ENCODE assay signal across 20 mouse cellular contexts in the genomic region with DNA sequence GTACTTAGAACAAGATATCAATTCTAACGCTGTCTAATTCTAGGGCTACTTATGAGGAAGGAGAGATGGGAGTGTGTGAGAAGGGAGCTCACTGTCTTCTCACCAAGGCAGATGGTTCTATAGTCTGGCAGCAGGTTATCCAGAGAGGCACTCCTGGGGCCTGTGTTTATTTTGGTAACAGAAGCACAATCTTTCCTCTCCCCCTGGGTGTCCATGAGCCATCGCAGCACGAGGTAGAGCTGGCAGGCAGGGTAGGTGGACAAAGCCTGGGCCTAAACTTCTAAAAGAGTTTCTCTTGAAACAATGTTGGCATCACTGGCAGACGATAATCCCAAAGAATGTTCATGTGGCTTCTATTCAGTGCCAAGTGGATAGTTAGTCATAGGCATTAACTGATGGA. TPM values are rescaled to one million over a fixed set of nuclear protein-coding genes. Genes with fewer than 3 reads are reported as not detected.
DNase-seq lines count a peak whose midpoint lies in the region; ATAC-seq and TF ChIP-seq lines count a peak whose summit lies in the region.
"Had no signal": no experiment of that assay in that cellular context is flagged by ENCODE, and none has a peak within 500 bp of the region (broad histone marks: within the 10 kb centered on the region; RNA-seq: fewer than 3 reads in every experiment).

No protein-coding gene starts in this region.

- no peak overlapping the region for H3K4me3 ChIP-seq in heart, postnatal 0 days (ENCODE audit: low read depth, low read length)
- H3K4me3 ChIP-seq in layer of hippocampus, adult 2 months = no peak overlapping the region
- no peak overlapping the region for H3K4me3 ChIP-seq in liver, embryonic 12.5 days
- H3K4me3 ChIP-seq: embryonic facial prominence, embryonic 15.5 days; forebrain, embryonic 12.5 days; hindbrain, embryonic 13.5 days; intestine, embryonic 15.5 days; limb, embryonic 15.5 days; neural tube, embryonic 12.5 days had no signal

- H3K27ac ChIP-seq in heart, postnatal 0 days (ENCODE audit: low read depth) = peak overlapping the region; percentile 88
- H3K27ac ChIP-seq in layer of hippocampus, adult 2 months = no peak overlapping the region
- no peak overlapping the region for H3K27ac ChIP-seq in liver, embryonic 12.5 days
- H3K27ac ChIP-seq: embryonic facial prominence, embryonic 15.5 days; forebrain, embryonic 12.5 days; hindbrain, embryonic 13.5 days; intestine, embryonic 15.5 days; limb, embryonic 15.5 days; neural tube, embryonic 12.5 days had no signal

- H3K9ac ChIP-seq in heart, postnatal 0 days (replicated peaks; ENCODE audit: low read depth, low read length) = no peak overlapping the region
- H3K9ac ChIP-seq in liver, embryonic 12.5 days = no peak overlapping the region
- H3K9ac ChIP-seq: embryonic facial prominence, embryonic 15.5 days; forebrain, embryonic 12.5 days; hindbrain, embryonic 13.5 days; intestine, embryonic 15.5 days; limb, embryonic 15.5 days; neural tube, embryonic 12.5 days had no signal

- H3K9me3 ChIP-seq in heart, postnatal 0 days (replicated peaks; ENCODE audit: control insufficient read depth, low read length) = no peaks in the 10 kb centered on the region
- H3K9me3 ChIP-seq in liver, embryonic 12.5 days (replicated peaks) = no peaks in the 10 kb centered on the region
- H3K9me3 ChIP-seq: embryonic facial prominence, embryonic 15.5 days; forebrain, embryonic 12.5 days; hindbrain, embryonic 13.5 days; intestine, embryonic 15.5 days; limb, embryonic 15.5 days; neural tube, embryonic 12.5 days had no signal

- TF ChIP-seq CTCF in heart, postnatal 0 days (IDR thresholded peaks at IDR 0.05; ENCODE audit: low read depth) = no peak
- no peak for TF ChIP-seq CTCF in layer of hippocampus, adult 2 months (conservative IDR thresholded peaks at IDR 0.05)

- H3K4me2 ChIP-seq in heart, postnatal 0 days (ENCODE audit: low read depth, low read length) = no peak overlapping the region
- H3K4me2 ChIP-seq in liver, embryonic 12.5 days = no peak overlapping the region
- H3K4me2 ChIP-seq: embryonic facial prominence, embryonic 15.5 days; forebrain, embryonic 12.5 days; hindbrain, embryonic 13.5 days; intestine, embryonic 15.5 days; limb, embryonic 15.5 days; neural tube, embryonic 12.5 days had no signal

- H3K4me1 ChIP-seq in heart, postnatal 0 days (ENCODE audit: control insufficient read depth, insufficient read depth) = peaks cover 26% of the 10 kb centered on the region
- H3K4me1 ChIP-seq in liver, embryonic 12.5 days = peaks cover 5% of the 10 kb centered on the region
- H3K4me1 ChIP-seq: embryonic facial prominence, embryonic 15.5 days; hindbrain, embryonic 13.5 days; intestine, embryonic 15.5 days; limb, embryonic 15.5 days; neural tube, embryonic 12.5 days had no signal

- WGBS in heart, postnatal 0 days = 26% methylated on average over 4 of the region's 4 CpGs
- 59% methylated on average over 4 of the region's 4 CpGs for WGBS in liver, embryonic 12.5 days (ENCODE audit: insufficient replicate concordance)

- peak; percentile 42 for DNase-seq in brain, adult 2 months (ENCODE audit: low read depth, low spot score)
- DNase-seq in cerebellum, postnatal 10 days = peak; percentile 29 to 34
- peak; percentile 25 for DNase-seq in heart, adult 9 months (ENCODE audit: low spot score in 2 of 2)
- peak; percentile 77 for DNase-seq in heart, postnatal 0 days (ENCODE audit: low spot score)
- no peak for DNase-seq in frontal cortex, postnatal 25 days (ENCODE audit: low spot score in 2 of 2)
- DNase-seq in left cerebral cortex, adult 18-20 months (ENCODE audit: low spot score in 2 of 2) = no peak
- DNase-seq in layer of hippocampus, adult 2 months (ENCODE audit: low spot score in 2 of 2) = no peak
- DNase-seq: adrenal gland, postnatal 14 days; gastrocnemius, postnatal 36 days; lung, adult 18-20 months; right cerebral cortex, postnatal 14 days; thymus, postnatal 36 days had no signal

- peak; percentile 73 for TF ChIP-seq EP300 in heart, postnatal 0 days (IDR thresholded peaks at IDR 0.05; ENCODE audit: low read depth)

- ATAC-seq in heart, postnatal 0 days (ENCODE audit: insufficient read depth, low read depth) = peak; percentile 87
- no peak for ATAC-seq in liver, embryonic 12.5 days
- ATAC-seq: intestine, embryonic 15.5 days had no signal

- no peaks in the 10 kb centered on the region for H3K36me3 ChIP-seq in heart, postnatal 0 days (replicated peaks; ENCODE audit: control insufficient read depth, insufficient read depth, low read length)
- no peaks in the 10 kb centered on the region for H3K36me3 ChIP-seq in liver, embryonic 12.5 days
- H3K36me3 ChIP-seq: embryonic facial prominence, embryonic 15.5 days; forebrain, embryonic 12.5 days; hindbrain, embryonic 13.5 days; intestine, embryonic 15.5 days; limb, embryonic 15.5 days; neural tube, embryonic 12.5 days had no signal

- H3K27me3 ChIP-seq in heart, postnatal 0 days (ENCODE audit: control insufficient read depth, insufficient read depth, low read length) = no peaks in the 10 kb centered on the region
- H3K27me3 ChIP-seq in liver, embryonic 12.5 days (replicated peaks) = no peaks in the 10 kb centered on the region
- H3K27me3 ChIP-seq: embryonic facial prominence, embryonic 15.5 days; forebrain, embryonic 12.5 days; hindbrain, embryonic 13.5 days; intestine, embryonic 15.5 days; limb, embryonic 15.5 days; neural tube, embryonic 12.5 days had no signal

RNA-seq across cellular contexts. Expression of a gene that starts 18.5 kb away (rescaled TPM):
- 497 and 547 TPM in 2 replicates for total RNA-seq in heart, postnatal 0 days (2014; rRNA removed; ENCODE audit: low replicate concordance)
- polyA plus RNA-seq in heart, postnatal 0 days (2015; fragmentation: Nextera tagmentation; extraction: Ambion mirVana) = 391 and 395 TPM in 2 replicates
- total RNA-seq in left cerebral cortex, adult 18-20 months (2021) = 1 to 10 TPM; 3.5 to 4.2 TPM
- 1 to 10 TPM; 3.2 to 3.5 TPM for total RNA-seq in layer of hippocampus, adult 2 months (2021)
- 7.1 and 7.5 TPM in 2 replicates for polyA plus RNA-seq in liver, embryonic 12.5 days (2016; fragmentation: Nextera tagmentation; extraction: Ambion mirVana)
- total RNA-seq: MEL had no signal

Comparison
In these comparisons a context has a peak if more than half of its experiments do, and no peak if none do; other contexts are left out.
1. DNase-seq: peak in brain, adult 2 months (single experiment), cerebellum, postnatal 10 days (2 of 2), heart, adult 9 months (2 of 2) and heart, postnatal 0 days (single experiment); none in frontal cortex, postnatal 25 days (0 of 2), left cerebral cortex, adult 18-20 months (0 of 2) and layer of hippocampus, adult 2 months (0 of 2).
2. RNA of a gene that starts 18.5 kb away (total RNA-seq): 497 to 547 TPM in heart, postnatal 0 days; 3.5 to 4.2 TPM in left cerebral cortex, adult 18-20 months and 3.2 to 3.5 TPM in layer of hippocampus, adult 2 months; every median in the first group is over 10 times any median in the second.